Mouse (Mus musculus): Measurements from ENCODE around the gene Ube2k. TPM values are rescaled to one million over a fixed set of nuclear protein-coding genes. Genes with fewer than 3 reads are reported as not detected.

Gene Ube2k
- polyA plus RNA-seq, 1 experiment from 2014 or later, result 198 TPM

DNA sequence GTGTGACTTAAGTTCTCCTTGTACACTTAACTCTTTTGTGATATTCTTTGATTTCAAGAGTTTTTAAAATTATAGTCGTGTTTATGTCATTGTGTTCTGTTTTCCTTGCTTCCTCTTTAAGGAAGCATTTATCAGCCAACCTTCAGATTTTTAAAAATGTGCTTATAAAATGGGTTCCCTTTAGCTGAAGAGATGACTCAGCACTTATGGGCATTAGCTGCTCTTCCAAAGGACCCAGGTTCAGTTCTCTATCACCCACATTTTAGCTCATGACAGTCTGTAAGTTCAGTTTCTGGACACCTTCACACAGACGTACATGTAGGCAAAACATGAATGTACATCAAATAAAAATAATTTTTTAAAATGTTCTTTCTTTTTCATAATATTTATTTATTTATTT is 55.4 kb downstream of the Ube2k start:
- no peaks in the 10 kb centered on the region for H3K27me3 ChIP-seq
- H3K9me3 ChIP-seq, result no peaks in the 10 kb centered on the region
- no peak overlapping the region for H3K9ac ChIP-seq
- no peak overlapping the region for H3K4me2 ChIP-seq
- ATAC-seq (ENCODE audit: low FRiP score, low read depth), result no peak
- H3K36me3 ChIP-seq, result peaks cover 17% of the 10 kb centered on the region
- H3K4me3 ChIP-seq, result no peak overlapping the region
- WGBS, result 92% methylated on average over 2 of the region's 2 CpGs
- H3K27ac ChIP-seq (replicated peaks), result no peak overlapping the region
- no peaks in the 10 kb centered on the region for H3K4me1 ChIP-seq (replicated peaks)

DNA sequence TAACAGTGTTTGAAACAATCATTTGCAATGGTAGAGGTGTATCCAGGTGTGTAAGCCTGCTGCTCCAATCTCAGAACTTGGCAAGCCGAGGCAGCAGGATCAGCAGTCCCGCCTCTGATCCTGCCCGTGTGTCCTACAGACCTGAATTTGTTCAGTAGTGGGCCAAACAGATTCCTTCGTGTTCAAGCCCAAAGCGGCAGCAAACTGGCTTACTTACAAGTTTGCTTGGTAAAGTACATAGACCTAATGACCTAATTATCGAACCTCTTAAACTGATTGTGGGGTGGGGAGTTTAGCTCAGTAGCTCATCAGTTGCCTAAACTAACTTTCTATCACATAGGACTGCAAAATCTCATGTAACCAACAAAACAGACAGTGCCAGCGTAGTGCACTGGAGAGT is 62.6 kb downstream of the Ube2k start:
- no peaks in the 10 kb centered on the region for H3K27me3 ChIP-seq
- WGBS, result 94% methylated on average over 7 of the region's 7 CpGs

DNA sequence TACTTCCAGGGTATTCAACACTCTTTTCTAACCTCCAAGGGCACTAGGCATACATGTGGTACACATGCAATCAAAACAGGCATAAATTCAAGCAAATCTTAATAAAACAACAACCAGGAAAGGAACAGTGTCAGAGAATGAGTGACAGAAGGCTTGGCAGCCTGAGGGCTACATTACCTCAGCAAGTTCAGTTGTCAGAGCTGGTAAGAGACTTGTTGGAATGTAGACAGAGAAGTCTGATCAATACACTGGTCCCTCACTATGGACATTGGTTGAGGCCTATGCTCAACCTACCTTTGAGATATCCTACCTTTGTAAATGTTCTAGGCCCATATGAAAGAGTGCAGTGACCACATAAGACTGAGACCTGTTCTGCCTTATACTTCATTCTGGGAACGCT is 69.8 kb downstream of the Ube2k start:
- H3K9me3 ChIP-seq, result no peaks in the 10 kb centered on the region
- 95% methylated on average over 1 of the region's 1 CpGs for WGBS
- no peak overlapping the region for H3K4me2 ChIP-seq
- H3K27ac ChIP-seq (replicated peaks), result no peak overlapping the region
- no peak for ATAC-seq (ENCODE audit: low FRiP score, low read depth)
- no peaks in the 10 kb centered on the region for H3K27me3 ChIP-seq
- H3K9ac ChIP-seq, result no peak overlapping the region
- H3K4me3 ChIP-seq, result no peak overlapping the region
- peaks cover 8% of the 10 kb centered on the region; the same call in 1 of the 2 replicates for H3K36me3 ChIP-seq
- H3K4me1 ChIP-seq (replicated peaks), result no peaks in the 10 kb centered on the region

More for the DNA sequence above, 62.6 kb downstream of the Ube2k start:
- H3K27ac ChIP-seq (replicated peaks), result no peak overlapping the region
- no peak for ATAC-seq (ENCODE audit: low FRiP score, low read depth)
- no peak overlapping the region for H3K4me2 ChIP-seq
- H3K9me3 ChIP-seq, result no peaks in the 10 kb centered on the region
- no peaks in the 10 kb centered on the region for H3K4me1 ChIP-seq (replicated peaks)
- H3K9ac ChIP-seq, result no peak overlapping the region
- peaks cover 17% of the 10 kb centered on the region for H3K36me3 ChIP-seq
- no peak overlapping the region for H3K4me3 ChIP-seq

DNA sequence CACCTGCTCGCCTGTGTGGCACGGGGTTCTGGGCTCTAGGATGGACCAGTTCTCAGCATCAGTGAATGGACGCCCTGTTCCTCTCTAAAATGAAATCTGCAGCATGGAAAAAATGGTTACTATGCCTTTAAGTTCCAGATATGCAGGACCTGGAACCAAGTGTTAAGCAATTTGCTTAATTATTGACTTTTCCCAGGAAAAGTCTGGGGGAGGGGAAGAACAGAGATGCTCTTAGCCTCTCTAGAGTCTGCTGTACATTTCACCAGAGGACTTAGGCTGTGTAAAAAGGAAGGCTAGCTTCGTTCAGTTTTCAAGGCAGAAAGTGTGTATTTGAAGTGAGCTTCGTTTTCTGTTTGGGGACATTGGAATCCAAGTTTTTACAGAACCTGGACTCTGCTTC is 72.7 kb downstream of the Ube2k start:
- 86% methylated on average over 5 of the region's 5 CpGs for WGBS

DNA sequence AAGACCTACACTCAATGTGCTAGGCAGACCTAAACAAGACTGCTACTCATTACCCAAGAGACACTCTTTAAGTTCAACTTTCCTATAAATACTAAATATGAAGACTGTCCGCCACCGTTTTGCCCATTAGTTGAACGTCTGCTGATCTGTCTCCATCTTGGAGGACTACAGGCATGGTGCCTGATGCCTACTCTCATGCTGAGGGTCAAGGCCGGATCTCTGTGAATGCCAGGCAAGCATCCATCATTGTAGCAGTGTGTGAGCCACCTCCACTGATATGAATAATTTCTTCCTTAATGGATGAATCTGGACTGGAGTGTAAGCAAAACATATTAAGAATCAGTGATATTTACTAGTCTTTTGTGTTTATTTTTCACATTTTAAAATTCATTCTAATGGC is 73.5 kb downstream of the Ube2k start:
- H3K4me1 ChIP-seq (replicated peaks), result no peaks in the 10 kb centered on the region
- no peaks in the 10 kb centered on the region for H3K27me3 ChIP-seq
- H3K9ac ChIP-seq, result no peak overlapping the region
- no peak for ATAC-seq (ENCODE audit: low FRiP score, low read depth)
- WGBS, result 86% methylated on average over 4 of the region's 4 CpGs
- H3K9me3 ChIP-seq, result no peaks in the 10 kb centered on the region
- H3K4me2 ChIP-seq, result no peak overlapping the region
- H3K36me3 ChIP-seq, result peaks cover 15% of the 10 kb centered on the region
- no peak overlapping the region for H3K4me3 ChIP-seq
- H3K27ac ChIP-seq (replicated peaks), result no peak overlapping the region

More for the DNA sequence above, 72.7 kb downstream of the Ube2k start:
- H3K9me3 ChIP-seq, result no peaks in the 10 kb centered on the region
- no peak overlapping the region for H3K4me3 ChIP-seq
- H3K27me3 ChIP-seq, result no peaks in the 10 kb centered on the region
- H3K27ac ChIP-seq (replicated peaks), result no peak overlapping the region
- H3K4me2 ChIP-seq, result no peak overlapping the region
- H3K36me3 ChIP-seq, result peaks cover 8% of the 10 kb centered on the region
- H3K9ac ChIP-seq, result no peak overlapping the region
- no peaks in the 10 kb centered on the region for H3K4me1 ChIP-seq (replicated peaks)
- no peak for ATAC-seq (ENCODE audit: low FRiP score, low read depth)

DNA sequence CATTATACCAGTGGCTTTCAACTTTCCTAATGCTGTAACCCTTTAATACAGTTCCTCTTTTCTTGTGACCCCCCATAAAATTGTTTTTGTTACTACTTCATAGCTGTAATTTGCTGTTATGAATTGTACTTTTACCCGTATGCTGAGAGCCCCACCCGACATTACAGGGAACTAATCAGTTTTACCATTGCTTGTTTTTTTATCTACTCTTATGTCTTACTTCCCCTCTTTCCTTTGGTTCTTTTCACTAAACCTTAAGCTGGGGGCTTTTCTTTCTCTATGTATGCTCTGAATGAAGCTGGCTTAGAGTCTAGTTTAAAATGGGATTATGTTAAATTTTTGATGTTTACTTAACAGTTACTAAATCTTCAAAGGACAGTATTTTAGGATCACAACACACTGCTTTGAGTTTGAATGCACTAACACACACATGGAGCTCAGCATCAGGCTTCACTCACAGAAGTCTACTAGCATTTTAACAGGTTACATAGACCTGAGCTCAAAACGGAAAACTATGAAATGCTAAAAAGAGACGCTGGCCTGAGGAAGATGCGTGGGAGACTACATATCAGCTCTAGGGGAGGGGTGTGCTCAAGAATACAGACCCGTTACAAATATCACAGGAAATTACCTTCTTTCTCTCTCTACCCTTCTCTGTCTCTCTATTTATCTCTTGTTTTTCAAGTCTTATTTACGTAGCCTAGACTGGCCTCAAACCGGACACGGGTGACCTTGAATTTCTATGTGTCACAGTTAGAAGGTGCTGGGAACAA is 76.3 kb downstream of the Ube2k start:
- Histone ChIP-seq H3K27ac (replicated peaks) (no peak overlapping the region), H3K9me3 (no peaks in the 10 kb centered on the region), H3K27me3 (no peaks in the 10 kb centered on the region), H3K9ac (no peak overlapping the region), H3K36me3 (peaks cover 28% of the 10 kb centered on the region), H3K4me3 (no peak overlapping the region), H3K4me2 (no peak overlapping the region), H3K4me1 (replicated peaks) (no peaks in the 10 kb centered on the region)
- no peak for ATAC-seq (ENCODE audit: low FRiP score, low read depth)
- WGBS, result 91% methylated on average over 9 of the region's 9 CpGs

DNA sequence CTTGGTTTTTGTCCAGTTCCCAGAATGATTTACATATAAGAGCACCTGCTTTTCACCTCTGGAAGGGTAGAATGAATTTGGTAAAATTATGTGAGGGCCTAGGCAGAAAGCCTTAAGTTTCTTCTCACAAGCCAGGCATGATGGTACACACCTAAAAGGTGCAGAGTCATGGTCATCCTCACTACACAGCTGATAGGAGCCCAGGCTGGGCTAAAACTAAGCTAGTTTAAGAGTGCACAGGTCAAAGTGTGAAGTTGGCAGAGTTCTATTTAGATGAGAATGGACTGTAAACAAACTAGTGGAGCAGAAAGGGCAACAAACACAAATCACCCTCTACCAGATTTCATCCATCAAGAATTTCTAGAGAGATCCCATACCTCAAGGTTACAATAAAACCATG is 87.3 kb downstream of the Ube2k start:
- no peaks in the 10 kb centered on the region for H3K9me3 ChIP-seq
- H3K4me2 ChIP-seq, result no peak overlapping the region
- no peak overlapping the region for H3K27ac ChIP-seq (replicated peaks)
- peaks cover 42% of the 10 kb centered on the region for H3K36me3 ChIP-seq
- H3K4me3 ChIP-seq, result no peak overlapping the region
- no peaks in the 10 kb centered on the region for H3K4me1 ChIP-seq (replicated peaks)
- H3K9ac ChIP-seq, result no peak overlapping the region
- no peak for ATAC-seq (ENCODE audit: low FRiP score, low read depth)
- H3K27me3 ChIP-seq, result no peaks in the 10 kb centered on the region

DNA sequence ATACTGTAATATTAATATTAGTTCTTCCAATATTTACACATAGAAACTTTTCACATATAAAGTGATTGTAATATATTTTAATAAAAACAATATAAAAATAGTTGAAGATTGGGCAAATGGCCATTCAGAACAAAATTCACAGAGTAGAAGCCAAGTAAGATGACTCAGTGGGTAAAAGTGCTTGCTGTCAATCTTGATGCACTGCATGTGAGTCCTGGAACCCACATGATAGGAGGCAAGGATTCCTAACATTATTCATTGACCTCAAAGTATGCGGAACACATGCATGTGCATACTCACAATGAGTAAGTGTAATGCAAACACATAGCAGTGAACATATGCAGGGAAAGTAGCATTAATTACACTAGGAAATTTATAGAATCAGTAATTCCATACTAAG is 101.9 kb downstream of the Ube2k start:
- Histone ChIP-seq H3K4me3 (no peak overlapping the region), H3K36me3 (peaks cover 58% of the 10 kb centered on the region), H3K27ac (replicated peaks) (no peak overlapping the region), H3K4me2 (no peak overlapping the region), H3K27me3 (no peaks in the 10 kb centered on the region), H3K4me1 (replicated peaks) (no peaks in the 10 kb centered on the region), H3K9me3 (no peaks in the 10 kb centered on the region), H3K9ac (no peak overlapping the region)
- ATAC-seq (ENCODE audit: low FRiP score, low read depth), result no peak
- 96% methylated on average over 1 of the region's 1 CpGs for WGBS

Other genes starting within 250 kb of the Ube2k start
- 29.9 and 37.4 TPM in 2 replicates for gene Rfc1, start 201.6 kb upstream of the Ube2k start, polyA plus RNA-seq (2015; fragmentation: Nextera tagmentation; extraction: Ambion mirVana)
- gene Klb, start 188.9 kb upstream of the Ube2k start, polyA plus RNA-seq (2015; fragmentation: Nextera tagmentation; extraction: Ambion mirVana), result 0.08 and 0.32 TPM in 2 replicates
- gene Rpl9, start 145.8 kb upstream of the Ube2k start, polyA plus RNA-seq (2015; fragmentation: Nextera tagmentation; extraction: Ambion mirVana), result 520 and 546 TPM in 2 replicates
- 61.1 and 61.6 TPM in 2 replicates for gene Lias, start 145.7 kb upstream of the Ube2k start, polyA plus RNA-seq (2015; fragmentation: Nextera tagmentation; extraction: Ambion mirVana)
- gene Ugdh, start 101.3 kb upstream of the Ube2k start, polyA plus RNA-seq (2015; fragmentation: Nextera tagmentation; extraction: Ambion mirVana), result 42.6 and 43.0 TPM in 2 replicates
- gene Gm43552, start 44.4 kb upstream of the Ube2k start, polyA plus RNA-seq (2015; fragmentation: Nextera tagmentation; extraction: Ambion mirVana), result not detected in 2 replicates
- gene Smim14, start within 50 bp of the Ube2k start, polyA plus RNA-seq (2015; fragmentation: Nextera tagmentation; extraction: Ambion mirVana), result 181 and 209 TPM in 2 replicates
- gene Pds5a, start 161.0 kb downstream of the Ube2k start, polyA plus RNA-seq (2015; fragmentation: Nextera tagmentation; extraction: Ambion mirVana), result 39.3 and 47.0 TPM in 2 replicates
- gene N4bp2, start 226.3 kb downstream of the Ube2k start, polyA plus RNA-seq (2015; fragmentation: Nextera tagmentation; extraction: Ambion mirVana), result 14.3 and 15.7 TPM in 2 replicates

Measured in hindbrain, embryonic 15.5 days (tissue).